Mouse (Mus musculus) neural tube, embryonic 12.5 days (tissue): ENCODE data around the gene Tgm3. TPM values are rescaled to one million over a fixed set of nuclear protein-coding genes. Genes with fewer than 3 reads are reported as not detected.

ENCODE experiments used
- ATAC-seq: fragments of 200-750 bp; cut with Nextera tagmentation; 2 replicates; pipeline ENCODE4 v1.8.0; 2017; ENCODE audit warnings: low read depth, mild to moderate bottlenecking, moderate TSS enrichment, moderate library complexity; ENCODE audit not compliant: low FRiP score
- H3K27ac ChIP-seq: fragments of 300-500 bp; sonication (generic); 2 replicates; pipeline ENCODE4 v1.5.1; 2016
- H3K27me3 ChIP-seq: fragments of 300-500 bp; sonication (generic); replicated peaks from 2 replicates; pipeline ENCODE4 v1.6.1; 2016; ENCODE audit warnings: mild to moderate bottlenecking
- H3K36me3 ChIP-seq: fragments of 300-500 bp; sonication (generic); 2 replicates; pipeline ENCODE4 v1.6.1; 2016; ENCODE audit warnings: mild to moderate bottlenecking
- H3K4me1 ChIP-seq: fragments of 300-500 bp; sonication (generic); 2 replicates; pipeline ENCODE4 v1.6.1; 2016
- H3K4me2 ChIP-seq: fragments of 300-500 bp; sonication (generic); replicated peaks from 2 replicates; pipeline ENCODE4 v1.6.1; 2016; ENCODE audit warnings: mild to moderate bottlenecking
- H3K4me3 ChIP-seq: fragments of 300-500 bp; sonication (generic); 2 replicates; pipeline ENCODE4 v1.5.1; 2016
- H3K9ac ChIP-seq: fragments of 300-500 bp; sonication (generic); 2 replicates; pipeline ENCODE4 v1.6.1; 2016; ENCODE audit warnings: mild to moderate bottlenecking
- H3K9me3 ChIP-seq: fragments of 300-500 bp; sonication (generic); 2 replicates; pipeline ENCODE4 v1.6.1; 2016; ENCODE audit warnings: mild to moderate bottlenecking
- WGBS: fragments of 180-500 bp; shearing (Covaris S2); methylation state at CpG from one replicate; pipeline ENCODE4 v1.1.7; 2016; 5-methylcytosine and 5-hydroxymethylcytosine counted together
- polyA plus RNA-seq: library from polyadenylated mRNA; unstranded; fragments of >200 nt; fragmentation: Nextera tagmentation; extraction: Ambion mirVana; gene quantifications from 2 replicates; pipeline ENCODE4 v1.2.1, GENCODE M21; 2016

Gene Tgm3
- polyA plus RNA-seq, 1 experiment from 2014 or later = not detected

- WGBS = 72% methylated on average over 4 of the region's 4 CpGs
- no peaks in the 10 kb centered on the region for H3K9me3 ChIP-seq
- no peak overlapping the region for H3K4me2 ChIP-seq
- no peak for ATAC-seq
- H3K4me1 ChIP-seq = no peaks in the 10 kb centered on the region
- no peaks in the 10 kb centered on the region for H3K27me3 ChIP-seq
- no peak overlapping the region for H3K27ac ChIP-seq
- H3K9ac ChIP-seq = no peak overlapping the region
- no peaks in the 10 kb centered on the region for H3K36me3 ChIP-seq
- H3K4me3 ChIP-seq = no peak overlapping the region
Measured at GRCm38 (mm10) chr2:130027890-130028289, 15.7 kb downstream of the Tgm3 start.

- no peak overlapping the region for H3K4me3 ChIP-seq
- H3K9ac ChIP-seq = no peak overlapping the region
- H3K9me3 ChIP-seq = no peaks in the 10 kb centered on the region
- no peaks in the 10 kb centered on the region for H3K4me1 ChIP-seq
- no peak for ATAC-seq
- WGBS = 93% methylated on average over 11 of the region's 11 CpGs
- no peaks in the 10 kb centered on the region for H3K27me3 ChIP-seq
- no peak overlapping the region for H3K4me2 ChIP-seq
- no peak overlapping the region for H3K27ac ChIP-seq
- H3K36me3 ChIP-seq = no peaks in the 10 kb centered on the region
Measured at GRCm38 (mm10) chr2:130029826-130030225, 17.7 kb downstream of the Tgm3 start.

GRCm38 (mm10) chr2:130032661-130033060 lies 20.5 kb downstream of the Tgm3 start:
- WGBS = 81% methylated on average over 3 of the region's 3 CpGs
- no peaks in the 10 kb centered on the region for H3K4me1 ChIP-seq

GRCm38 (mm10) chr2:130036846-130037245 lies 24.7 kb downstream of the Tgm3 start:
- WGBS = 70% methylated on average over 8 of the region's 8 CpGs

More at GRCm38 (mm10) chr2:130032661-130033060, 20.5 kb downstream of the Tgm3 start:
- H3K9ac ChIP-seq = no peak overlapping the region
- ATAC-seq = no peak
- no peak overlapping the region for H3K4me3 ChIP-seq
- H3K27ac ChIP-seq = no peak overlapping the region
- H3K9me3 ChIP-seq = no peaks in the 10 kb centered on the region
- H3K27me3 ChIP-seq = no peaks in the 10 kb centered on the region
- H3K4me2 ChIP-seq = no peak overlapping the region
- H3K36me3 ChIP-seq = no peaks in the 10 kb centered on the region

GRCm38 (mm10) chr2:130038971-130039370 lies 26.8 kb downstream of the Tgm3 start:
- 62% methylated on average over 3 of the region's 3 CpGs for WGBS
- no peak for ATAC-seq
- H3K9ac ChIP-seq = no peak overlapping the region
- no peak overlapping the region for H3K27ac ChIP-seq
- no peak overlapping the region for H3K4me3 ChIP-seq
- no peaks in the 10 kb centered on the region for H3K9me3 ChIP-seq
- no peaks in the 10 kb centered on the region for H3K4me1 ChIP-seq
- H3K4me2 ChIP-seq = no peak overlapping the region
- no peaks in the 10 kb centered on the region for H3K36me3 ChIP-seq
- H3K27me3 ChIP-seq = no peaks in the 10 kb centered on the region

More at GRCm38 (mm10) chr2:130036846-130037245, 24.7 kb downstream of the Tgm3 start:
- no peak overlapping the region for H3K4me3 ChIP-seq
- no peaks in the 10 kb centered on the region for H3K36me3 ChIP-seq
- no peaks in the 10 kb centered on the region for H3K27me3 ChIP-seq
- no peaks in the 10 kb centered on the region for H3K9me3 ChIP-seq
- no peak overlapping the region for H3K27ac ChIP-seq
- no peak overlapping the region for H3K9ac ChIP-seq
- no peak overlapping the region for H3K4me2 ChIP-seq
- ATAC-seq = no peak
- no peaks in the 10 kb centered on the region for H3K4me1 ChIP-seq

- no peaks in the 10 kb centered on the region for H3K9me3 ChIP-seq
- no peaks in the 10 kb centered on the region for H3K36me3 ChIP-seq
- no peaks in the 10 kb centered on the region for H3K4me1 ChIP-seq
- H3K4me3 ChIP-seq = no peak overlapping the region
- no peaks in the 10 kb centered on the region for H3K27me3 ChIP-seq
- 65% methylated on average over 6 of the region's 6 CpGs for WGBS
- no peak for ATAC-seq
- H3K4me2 ChIP-seq = no peak overlapping the region
- H3K9ac ChIP-seq = no peak overlapping the region
- no peak overlapping the region for H3K27ac ChIP-seq
Measured at GRCm38 (mm10) chr2:130040190-130040886, 28.2 kb downstream of the Tgm3 start.

GRCm38 (mm10) chr2:130043835-130044234 lies 31.7 kb downstream of the Tgm3 start:
- H3K4me3 ChIP-seq = no peak overlapping the region
- H3K9me3 ChIP-seq = no peaks in the 10 kb centered on the region
- WGBS = 86% methylated on average over 4 of the region's 4 CpGs
- no peak for ATAC-seq
- no peaks in the 10 kb centered on the region for H3K4me1 ChIP-seq
- H3K27ac ChIP-seq = no peak overlapping the region
- H3K36me3 ChIP-seq = no peaks in the 10 kb centered on the region
- H3K4me2 ChIP-seq = no peak overlapping the region
- H3K27me3 ChIP-seq = no peaks in the 10 kb centered on the region
- H3K9ac ChIP-seq = no peak overlapping the region

GRCm38 (mm10) chr2:130047923-130048440 lies 35.8 kb downstream of the Tgm3 start:
- Histone ChIP-seq H3K4me2 (no peak overlapping the region), H3K9me3 (no peaks in the 10 kb centered on the region), H3K27ac (no peak overlapping the region), H3K4me1 (no peaks in the 10 kb centered on the region), H3K4me3 (no peak overlapping the region), H3K9ac (no peak overlapping the region), H3K27me3 (no peaks in the 10 kb centered on the region), H3K36me3 (no peaks in the 10 kb centered on the region)
- ATAC-seq = no peak
- WGBS = 71% methylated on average over 13 of the region's 13 CpGs

GRCm38 (mm10) chr2:130048792-130049191 lies 36.6 kb downstream of the Tgm3 start:
- Histone ChIP-seq H3K4me2 (no peak overlapping the region), H3K36me3 (no peaks in the 10 kb centered on the region), H3K27ac (no peak overlapping the region), H3K4me3 (no peak overlapping the region), H3K9ac (no peak overlapping the region), H3K27me3 (no peaks in the 10 kb centered on the region), H3K9me3 (no peaks in the 10 kb centered on the region), H3K4me1 (no peaks in the 10 kb centered on the region)
- ATAC-seq = no peak
- 80% methylated on average over 6 of the region's 6 CpGs for WGBS

- no peak overlapping the region for H3K4me3 ChIP-seq
- WGBS = 80% methylated on average over 1 of the region's 1 CpGs
- no peaks in the 10 kb centered on the region for H3K36me3 ChIP-seq
- H3K27me3 ChIP-seq = no peaks in the 10 kb centered on the region
- H3K4me1 ChIP-seq = no peaks in the 10 kb centered on the region
- no peak overlapping the region for H3K9ac ChIP-seq
- H3K4me2 ChIP-seq = no peak overlapping the region
- no peak for ATAC-seq
- H3K27ac ChIP-seq = no peak overlapping the region
- no peaks in the 10 kb centered on the region for H3K9me3 ChIP-seq
Measured at GRCm38 (mm10) chr2:130058149-130058548, 46.0 kb downstream of the Tgm3 start.

GRCm38 (mm10) chr2:130068228-130068627 lies 56.1 kb downstream of the Tgm3 start:
- H3K27ac ChIP-seq = no peak overlapping the region
- H3K4me2 ChIP-seq = no peak overlapping the region
- ATAC-seq = no peak
- WGBS = 28% methylated on average over 3 of the region's 3 CpGs
- H3K4me1 ChIP-seq = no peaks in the 10 kb centered on the region
- H3K36me3 ChIP-seq = no peaks in the 10 kb centered on the region
- no peaks in the 10 kb centered on the region for H3K27me3 ChIP-seq
- H3K9me3 ChIP-seq = no peaks in the 10 kb centered on the region
- H3K9ac ChIP-seq = no peak overlapping the region
- no peak overlapping the region for H3K4me3 ChIP-seq

- Histone ChIP-seq H3K4me1 (no peaks in the 10 kb centered on the region), H3K9me3 (no peaks in the 10 kb centered on the region), H3K36me3 (no peaks in the 10 kb centered on the region), H3K4me2 (no peak overlapping the region), H3K27me3 (no peaks in the 10 kb centered on the region), H3K9ac (no peak overlapping the region), H3K27ac (no peak overlapping the region), H3K4me3 (no peak overlapping the region)
- no peak for ATAC-seq
- 91% methylated on average over 2 of the region's 2 CpGs for WGBS
Measured at GRCm38 (mm10) chr2:130070396-130070795, 58.2 kb downstream of the Tgm3 start.
